Mouse (Mus musculus): Measurements from ENCODE around the gene Rnf39.

DNA sequence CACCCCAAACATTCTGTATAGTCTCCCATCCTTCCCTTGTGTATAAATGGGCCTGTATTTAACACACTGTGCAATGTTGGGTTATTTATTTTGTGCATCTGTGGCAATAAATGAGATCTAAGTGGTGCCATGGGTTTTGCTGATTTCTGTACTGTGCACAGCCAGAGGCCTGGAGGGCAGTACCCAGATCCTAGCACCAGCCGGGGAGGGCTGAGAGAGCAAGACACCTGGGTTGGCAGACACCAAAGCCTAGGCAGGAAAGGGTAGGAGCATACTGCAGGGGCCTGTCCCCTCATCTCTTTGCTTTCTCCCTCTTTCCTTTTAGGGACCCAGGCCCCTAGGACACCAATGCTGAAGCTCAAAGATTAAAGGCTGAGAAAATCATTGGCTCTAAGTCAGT lies 5.6 kb downstream of the Rnf39 start:
- TF ChIP-seq GATA1 (IDR thresholded peaks at IDR 0.05; ENCODE audit: low read length), result no peak
- no peak for TF ChIP-seq TAL1 (IDR thresholded peaks at IDR 0.05; ENCODE audit: low read length)

All from erythroblast, embryonic 14.5 days (primary cell).